Mouse (Mus musculus): ENCODE results near the gene Hoxb6. TPM values are rescaled to one million over a fixed set of nuclear protein-coding genes. Genes with fewer than 3 reads are reported as not detected.

Gene Hoxb6
- total and polyA plus RNA-seq, 3 experiments, result 33.0 to 210 (median 72.2) TPM

GRCm38 (mm10) chr11:96333241-96334001 is 41.1 kb downstream of the Hoxb6 start:
- peak; percentile 36 for DNase-seq

DNA sequence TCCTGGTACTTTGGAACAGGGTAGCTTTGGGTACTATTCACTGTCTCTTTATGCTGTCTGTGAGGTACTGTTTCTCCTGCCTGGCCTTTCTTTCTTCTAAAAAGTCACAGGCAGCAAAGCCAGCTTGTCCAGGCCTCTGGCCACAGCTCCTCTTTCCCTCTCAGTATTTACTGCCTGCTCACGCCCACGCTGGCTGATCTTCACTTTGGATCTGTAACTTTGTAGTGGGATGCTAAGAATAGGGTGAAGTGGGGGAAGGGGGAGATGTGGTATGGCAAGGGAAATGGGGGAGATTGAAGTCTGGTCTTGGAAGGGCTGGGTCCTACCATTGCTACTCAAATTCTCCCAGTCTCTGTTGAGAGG is 41.7 kb downstream of the Hoxb6 start:
- DNase-seq, result peak; percentile 15

- no peak for DNase-seq
Observed at GRCm38 (mm10) chr11:96334998-96335397, 42.7 kb downstream of the Hoxb6 start.

DNA sequence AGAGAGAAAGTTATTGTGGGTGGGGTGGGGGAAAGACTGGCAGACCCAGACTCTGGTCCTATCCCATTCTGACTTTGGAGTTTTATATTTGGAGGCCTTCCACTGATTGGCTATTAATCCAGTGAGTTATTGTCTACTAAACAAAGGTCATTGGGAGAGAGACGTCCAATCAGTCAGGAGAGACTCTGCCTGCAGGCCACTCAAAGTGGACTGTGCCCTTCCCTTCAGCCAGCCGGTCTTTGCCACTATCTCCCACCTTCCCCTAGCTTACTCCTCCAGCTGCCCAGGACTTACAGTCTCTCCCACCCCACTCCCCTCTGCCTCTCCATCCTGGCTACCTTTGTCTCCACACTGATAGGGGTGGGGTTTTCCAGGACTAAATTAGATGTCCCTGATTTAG is 44.3 kb downstream of the Hoxb6 start:
- peak; percentile 76 for DNase-seq

DNA sequence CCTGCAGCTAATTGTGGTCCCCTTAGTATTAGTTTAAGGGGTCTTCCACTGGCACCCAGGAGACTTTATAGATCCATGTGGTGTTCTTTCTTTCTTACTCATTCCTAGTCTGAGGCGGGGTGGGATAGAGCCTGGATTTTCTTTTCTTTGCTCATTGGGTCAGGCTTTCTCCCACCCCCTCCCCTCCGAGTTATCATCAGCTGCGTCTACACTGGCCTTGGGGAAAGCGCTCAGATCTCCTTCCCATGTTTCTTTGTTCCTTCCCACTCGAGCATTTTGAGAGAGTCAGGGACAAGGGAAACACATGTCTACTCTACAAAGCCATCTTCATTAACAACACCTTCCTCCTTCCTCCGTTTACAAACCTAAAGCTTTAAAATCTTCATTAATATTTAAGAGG is 44.8 kb downstream of the Hoxb6 start:
- DNase-seq, result peak; percentile 52

- peak; percentile 48 for DNase-seq
Observed at GRCm38 (mm10) chr11:96338957-96339855, 46.9 kb downstream of the Hoxb6 start.

DNA sequence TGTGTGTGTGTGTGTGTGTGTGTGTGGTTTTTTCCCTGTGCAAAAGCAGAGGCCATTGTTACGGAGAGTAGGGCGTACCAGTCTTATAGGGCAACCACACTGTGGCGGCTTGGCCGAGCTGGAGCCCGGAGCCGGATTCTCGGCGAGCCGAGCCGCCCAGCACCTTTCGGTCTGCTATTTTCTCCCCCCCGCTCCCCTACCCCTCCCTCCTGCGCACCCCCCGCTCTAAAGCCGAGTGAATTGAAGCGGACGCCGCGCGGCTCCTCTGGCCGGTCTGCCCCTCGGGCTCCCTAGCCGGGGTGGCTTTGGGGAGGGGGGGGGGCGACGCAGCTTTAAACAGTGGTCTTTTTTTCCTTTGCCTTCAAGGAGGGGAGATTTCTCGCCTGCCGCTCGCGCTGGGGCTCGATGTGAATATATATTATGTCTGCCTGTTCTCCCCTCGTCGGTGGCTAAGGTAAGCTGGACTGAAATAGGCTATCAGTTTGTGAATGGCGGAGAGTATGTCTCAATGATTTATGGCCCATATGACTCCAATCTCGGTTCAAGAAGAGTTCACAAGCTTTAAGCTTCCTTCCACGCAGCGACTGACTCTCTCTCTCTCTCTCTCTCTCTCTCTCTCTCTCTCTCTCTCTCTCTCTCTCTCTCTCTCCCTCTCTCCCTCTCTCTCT is 48.6 kb downstream of the Hoxb6 start:
- peak; percentile 75 for DNase-seq

- peak; percentile 83 for DNase-seq
Observed at GRCm38 (mm10) chr11:96341701-96342575, 49.7 kb downstream of the Hoxb6 start.

DNA sequence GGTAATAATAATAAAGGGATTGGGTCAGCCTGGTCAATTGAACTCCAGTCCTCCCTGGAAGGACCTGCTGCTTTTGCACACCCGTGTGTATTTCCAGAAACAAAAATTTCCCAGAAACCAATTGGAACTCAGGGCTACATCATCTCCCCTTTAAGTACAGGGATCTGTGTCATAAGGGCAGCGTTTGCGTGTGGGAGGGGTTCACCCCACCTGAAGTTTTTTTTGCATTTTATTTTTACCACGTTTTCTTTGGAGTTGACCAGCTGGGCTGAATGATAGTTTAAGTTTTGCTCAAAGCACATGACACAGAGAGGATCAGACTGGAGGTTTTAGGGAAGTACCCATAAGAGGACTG is 50.3 kb downstream of the Hoxb6 start:
- DNase-seq, result peak; percentile 61

DNA sequence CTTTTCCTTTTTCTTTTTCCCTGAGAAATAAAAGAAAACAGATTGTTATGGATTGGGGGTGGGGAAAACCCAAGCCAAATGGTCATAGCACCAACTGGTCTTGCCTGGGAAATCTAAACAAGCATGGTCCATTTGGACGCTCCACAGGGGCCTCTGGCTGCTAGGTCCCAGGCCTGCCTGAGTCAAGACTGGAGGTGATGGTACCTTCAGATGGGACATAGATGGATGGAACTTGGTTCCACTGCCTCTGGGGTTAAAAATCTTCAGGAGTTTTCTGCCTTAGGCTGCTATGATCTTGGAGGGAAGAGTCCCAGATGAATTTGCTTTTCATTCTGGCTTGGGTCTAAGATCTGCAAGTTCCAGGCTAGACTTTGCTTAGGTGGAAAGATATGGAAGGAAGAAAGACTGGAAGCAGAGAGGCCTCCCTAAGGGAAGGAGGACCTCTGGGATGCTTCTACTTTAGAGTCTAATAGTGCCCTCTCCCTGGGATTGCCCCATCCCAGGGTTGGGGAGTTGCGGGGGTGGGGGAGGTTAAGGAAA is 51.0 kb downstream of the Hoxb6 start:
- DNase-seq, result peak; percentile 55

- peak; percentile 80 for DNase-seq
Observed at GRCm38 (mm10) chr11:96344061-96344877, 52.0 kb downstream of the Hoxb6 start.

GRCm38 (mm10) chr11:96344878-96345159 is 52.5 kb downstream of the Hoxb6 start:
- peak; percentile 71 for DNase-seq

DNA sequence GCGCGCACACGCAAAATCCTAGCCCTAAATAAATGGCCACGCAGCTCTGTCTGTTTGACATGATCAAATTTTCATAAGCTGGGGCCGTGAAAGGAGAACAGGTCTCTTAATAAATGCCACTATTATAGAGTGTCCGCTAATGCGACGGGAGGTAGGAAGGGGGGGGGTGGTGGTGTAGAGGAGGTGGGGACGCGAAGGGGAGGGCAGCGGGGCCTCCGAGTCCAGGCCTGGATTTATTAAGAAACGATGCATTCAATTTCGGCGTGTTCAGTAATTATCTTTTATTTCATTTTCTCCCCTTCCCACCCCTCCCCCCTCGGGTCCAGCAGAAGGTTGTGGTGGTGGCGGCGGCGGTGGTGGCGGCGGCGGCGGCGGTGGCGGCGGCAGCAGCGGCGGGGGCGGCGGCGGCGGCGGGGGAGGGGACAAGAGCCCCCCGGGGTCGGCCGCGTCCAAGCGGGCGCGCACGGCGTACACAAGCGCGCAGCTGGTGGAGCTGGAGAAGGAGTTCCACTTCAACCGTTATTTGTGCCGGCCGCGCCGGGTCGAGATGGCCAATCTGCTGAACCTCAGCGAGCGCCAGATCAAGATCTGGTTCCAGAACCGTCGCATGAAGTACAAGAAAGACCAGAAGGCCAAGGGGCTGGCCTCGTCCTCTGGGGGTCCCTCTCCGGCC is 53.1 kb downstream of the Hoxb6 start:
- no peak for DNase-seq

DNA sequence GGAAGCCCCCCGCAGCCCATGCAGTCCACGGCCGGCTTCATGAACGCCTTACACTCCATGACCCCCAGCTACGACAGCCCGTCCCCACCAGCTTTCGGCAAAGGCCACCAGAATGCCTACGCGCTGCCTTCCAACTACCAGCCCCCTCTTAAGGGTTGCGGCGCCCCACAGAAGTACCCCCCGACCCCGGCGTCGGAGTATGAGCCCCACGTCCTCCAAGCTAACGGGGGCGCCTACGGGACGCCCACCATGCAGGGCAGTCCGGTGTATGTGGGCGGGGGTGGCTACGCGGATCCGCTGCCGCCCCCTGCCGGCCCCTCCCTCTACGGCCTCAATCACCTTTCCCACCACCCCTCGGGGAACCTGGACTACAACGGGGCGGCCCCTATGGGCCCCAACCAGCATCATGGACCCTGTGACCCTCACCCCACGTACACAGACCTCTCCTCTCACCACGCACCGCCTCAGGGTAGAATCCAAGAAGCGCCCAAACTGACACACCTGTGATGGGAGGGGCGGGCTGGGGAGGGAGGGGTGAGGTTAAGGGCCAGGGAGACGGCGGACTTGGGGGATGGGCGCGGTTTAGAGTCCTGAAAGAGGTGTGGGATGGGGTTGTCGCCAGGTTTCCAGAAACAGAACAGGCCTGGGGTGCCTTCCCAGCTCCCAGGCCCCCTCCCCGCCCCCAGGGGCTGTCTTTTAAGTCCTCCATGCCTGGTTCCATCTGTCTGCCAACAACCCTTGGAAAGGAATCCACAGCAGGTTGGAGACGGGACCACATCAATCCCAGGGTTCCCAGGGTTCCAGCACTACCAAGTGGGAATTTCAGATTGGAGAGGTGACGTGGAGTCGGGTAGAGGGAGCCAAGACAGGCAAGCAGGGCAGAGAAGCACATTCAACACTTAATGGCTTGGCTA is 53.9 kb downstream of the Hoxb6 start:
- peak; percentile 72 for DNase-seq

DNA sequence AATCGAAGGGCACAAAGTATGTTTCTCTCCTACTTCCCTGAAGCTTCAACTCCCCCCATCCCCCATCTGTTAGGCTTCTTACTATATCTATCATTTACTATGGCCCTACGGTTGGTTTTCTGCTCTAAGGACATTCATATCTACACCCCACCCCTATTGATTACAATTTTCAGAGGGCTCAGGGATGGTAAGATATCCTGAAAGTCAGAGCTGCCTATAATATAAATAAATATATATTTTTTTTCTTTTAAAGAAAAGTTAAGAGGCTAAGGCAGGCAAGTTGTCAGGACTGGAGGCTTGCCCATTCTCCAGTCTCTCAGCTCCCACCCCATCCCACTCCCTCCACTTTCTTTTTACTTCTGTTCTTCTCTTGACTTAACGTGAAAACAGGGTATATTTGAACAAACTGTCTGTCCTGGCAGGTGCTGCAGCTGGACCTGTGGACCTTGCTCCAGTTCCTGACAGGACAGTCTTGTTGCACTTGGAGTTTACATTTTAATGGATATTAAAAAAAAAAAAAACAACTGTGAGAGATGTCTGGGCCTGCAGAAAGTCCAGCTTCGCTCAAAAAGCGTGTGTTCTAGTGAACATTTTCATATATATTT is 54.7 kb downstream of the Hoxb6 start:
- DNase-seq, result no peak

DNA sequence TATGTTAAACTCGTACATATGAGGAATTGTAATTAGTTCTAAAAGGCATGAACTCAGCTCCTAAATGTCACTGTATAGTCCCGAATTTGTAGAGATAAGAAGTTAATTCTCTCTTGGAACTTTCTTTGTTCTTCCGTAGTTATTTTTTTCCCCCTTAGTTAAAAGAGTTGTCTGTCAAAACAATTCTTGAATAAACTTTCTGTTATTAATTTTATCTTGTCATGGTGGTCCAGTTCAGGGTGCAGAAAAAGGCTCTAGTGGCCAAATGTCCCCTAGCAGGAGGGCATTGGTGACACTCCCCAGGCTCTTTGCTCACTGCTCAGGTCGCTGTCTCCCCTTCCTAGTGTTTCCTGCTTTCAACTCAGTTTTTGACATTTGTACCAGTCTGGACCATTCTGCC is 55.4 kb downstream of the Hoxb6 start:
- no peak for DNase-seq

- peak; percentile 77 for DNase-seq
Observed at GRCm38 (mm10) chr11:96348141-96348928, 56.1 kb downstream of the Hoxb6 start.

GRCm38 (mm10) chr11:96348988-96349387 is 56.7 kb downstream of the Hoxb6 start:
- peak; percentile 21 for DNase-seq

All from adrenal gland, adult 2 months (tissue).